Mouse (Mus musculus): ENCODE measurements around the gene Fam76a. TPM values are rescaled to one million over a fixed set of nuclear protein-coding genes. Genes with fewer than 3 reads are reported as not detected.

The Fam76a gene
- polyA plus RNA-seq, 1 experiment from 2014 or later: 27.3 TPM

DNA sequence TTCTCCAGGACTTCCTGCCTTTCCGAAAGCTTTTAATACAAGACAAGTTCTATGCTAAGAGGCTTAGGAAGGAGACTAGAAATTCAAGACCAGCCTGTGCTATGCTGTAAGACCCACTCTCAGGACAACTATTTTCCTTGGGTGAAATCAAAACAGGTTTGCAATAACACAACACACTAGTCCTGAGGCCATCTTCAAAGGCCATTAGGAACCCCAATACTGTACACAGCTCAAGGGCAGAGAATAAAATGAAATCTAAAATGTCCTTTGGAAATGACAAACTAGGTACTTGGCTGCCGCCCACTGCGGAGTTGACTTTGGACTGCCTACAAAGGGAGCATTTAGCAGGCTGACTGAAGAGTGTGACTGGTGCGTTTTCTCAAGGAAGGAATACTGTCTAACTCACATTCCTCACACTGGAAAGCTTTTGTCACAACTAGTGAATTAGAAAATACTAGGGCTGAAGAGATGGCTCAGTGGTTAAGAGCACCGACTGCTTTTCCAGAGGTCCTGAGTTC, 16.5 kb downstream of the Fam76a start:
- WGBS: 91% methylated on average over 5 of the region's 5 CpGs
- no peak for ATAC-seq (ENCODE audit: low FRiP score, low read depth)
- no peak overlapping the region for H3K4me2 ChIP-seq (replicated peaks)
- no peaks in the 10 kb centered on the region for H3K4me1 ChIP-seq
- peaks cover 69% of the 10 kb centered on the region for H3K36me3 ChIP-seq
- H3K27ac ChIP-seq: no peak overlapping the region
- H3K27me3 ChIP-seq (replicated peaks): no peaks in the 10 kb centered on the region
- no peak overlapping the region for H3K4me3 ChIP-seq
- H3K9ac ChIP-seq: no peak overlapping the region
- no peaks in the 10 kb centered on the region for H3K9me3 ChIP-seq

DNA sequence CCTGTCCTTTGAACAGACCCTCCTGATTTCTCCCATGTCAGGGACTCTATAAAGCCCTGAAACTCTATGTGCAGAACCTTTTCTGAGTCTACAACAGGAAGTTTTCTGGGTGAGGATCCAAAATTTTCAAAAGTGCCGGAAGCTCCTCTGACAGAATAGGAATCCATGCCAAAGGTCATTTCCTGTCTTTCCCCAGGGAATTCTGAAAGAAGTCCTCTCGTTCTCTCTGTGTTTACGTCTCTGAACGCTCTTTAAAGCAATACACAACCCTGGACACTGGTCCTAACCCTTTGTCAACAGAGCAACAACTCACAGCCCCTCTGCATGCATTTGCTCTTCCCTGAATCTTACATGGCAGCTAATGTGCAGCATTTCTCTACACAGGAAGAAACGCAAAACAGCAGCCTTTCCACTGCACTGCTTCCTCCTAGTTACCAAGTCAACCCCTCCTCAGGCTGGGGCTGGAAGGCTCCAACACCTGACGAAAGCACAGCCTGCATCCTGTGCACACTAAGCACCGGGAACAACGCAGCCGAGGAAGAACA, 17.5 kb downstream of the Fam76a start:
- no peak overlapping the region for H3K27ac ChIP-seq

DNA sequence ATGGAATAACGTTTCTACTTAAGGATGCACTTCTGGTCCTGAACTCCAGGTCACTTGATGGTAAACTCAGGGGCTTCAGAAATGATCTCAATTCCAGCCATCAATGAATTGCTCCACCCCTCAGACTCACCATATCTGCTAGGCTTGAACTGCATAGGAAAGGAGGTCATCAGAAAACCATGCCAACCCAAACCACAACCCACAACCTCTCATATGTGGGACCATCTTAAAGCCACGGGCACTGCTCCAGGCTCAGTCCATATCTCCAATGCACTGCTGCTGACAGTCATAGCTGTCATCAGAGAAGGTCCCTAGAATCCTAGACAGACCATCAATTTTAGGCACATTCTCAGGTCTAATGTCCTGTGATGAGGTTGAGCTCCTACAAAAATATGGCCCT, 18.3 kb downstream of the Fam76a start:
- Histone ChIP-seq H3K4me1 (no peaks in the 10 kb centered on the region), H3K9ac (no peak overlapping the region), H3K36me3 (peaks cover 62% of the 10 kb centered on the region), H3K27me3 (replicated peaks) (no peaks in the 10 kb centered on the region), H3K27ac (no peak overlapping the region), H3K4me2 (replicated peaks) (no peak overlapping the region), H3K9me3 (no peaks in the 10 kb centered on the region), H3K4me3 (no peak overlapping the region)
- 89% methylated on average over 2 of the region's 2 CpGs for WGBS
- no peak for ATAC-seq (ENCODE audit: low FRiP score, low read depth)

More for the DNA sequence above, 17.5 kb downstream of the Fam76a start:
- 82% methylated on average over 9 of the region's 9 CpGs for WGBS
- no peaks in the 10 kb centered on the region for H3K9me3 ChIP-seq
- no peak overlapping the region for H3K4me3 ChIP-seq
- no peaks in the 10 kb centered on the region for H3K4me1 ChIP-seq
- no peaks in the 10 kb centered on the region for H3K27me3 ChIP-seq (replicated peaks)
- H3K36me3 ChIP-seq: peaks cover 67% of the 10 kb centered on the region
- H3K9ac ChIP-seq: no peak overlapping the region
- no peak for ATAC-seq (ENCODE audit: low FRiP score, low read depth)
- no peak overlapping the region for H3K4me2 ChIP-seq (replicated peaks)

DNA sequence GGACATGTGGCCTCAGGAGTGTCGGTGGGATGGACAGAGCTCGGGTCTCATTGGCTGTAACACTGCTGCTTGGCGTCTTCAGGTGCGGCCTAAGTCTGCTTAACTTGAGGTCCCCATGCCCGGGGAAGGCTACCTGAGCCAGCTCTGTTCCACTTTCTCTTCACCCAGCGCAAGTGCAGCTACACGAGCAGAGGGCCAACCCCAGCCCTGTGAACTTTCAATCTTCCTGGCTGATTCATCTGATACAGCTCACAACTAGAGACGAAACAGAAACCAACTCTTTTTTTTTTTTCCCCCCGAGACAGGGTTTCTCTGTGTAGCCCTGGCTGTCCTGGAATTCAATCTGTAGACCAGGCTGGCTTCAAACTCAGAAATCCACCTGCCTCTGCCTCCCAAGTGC, 24.2 kb downstream of the Fam76a start:
- peaks cover 30% of the 10 kb centered on the region for H3K36me3 ChIP-seq
- H3K9ac ChIP-seq: no peak overlapping the region
- no peak overlapping the region for H3K4me2 ChIP-seq (replicated peaks)
- no peak overlapping the region for H3K4me3 ChIP-seq
- no peak for ATAC-seq (ENCODE audit: low FRiP score, low read depth)
- no peaks in the 10 kb centered on the region for H3K27me3 ChIP-seq (replicated peaks)
- 90% methylated on average over 9 of the region's 9 CpGs for WGBS
- H3K27ac ChIP-seq: no peak overlapping the region
- no peaks in the 10 kb centered on the region for H3K9me3 ChIP-seq
- H3K4me1 ChIP-seq: no peaks in the 10 kb centered on the region

DNA sequence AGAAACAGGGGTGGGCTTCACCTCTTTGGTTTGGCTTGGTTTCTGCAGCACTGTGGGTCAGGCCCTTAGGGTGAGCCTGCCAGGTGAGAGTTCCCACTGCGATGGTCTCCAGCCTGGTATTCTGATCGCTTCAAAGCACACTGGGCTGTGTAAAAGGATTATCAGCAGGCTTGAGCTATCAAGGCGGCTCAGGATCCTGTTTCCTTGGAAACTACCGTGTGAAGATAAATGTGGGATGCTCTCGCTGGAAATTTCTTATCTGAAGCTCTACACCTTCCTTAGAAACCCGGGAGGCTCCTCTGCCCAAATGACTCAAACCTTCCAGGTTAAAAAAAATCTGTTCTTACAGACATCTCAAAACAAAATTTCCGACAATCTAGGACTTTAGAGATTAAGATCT, 28.0 kb downstream of the Fam76a start:
- Histone ChIP-seq H3K27ac (no peak overlapping the region), H3K4me2 (replicated peaks) (no peak overlapping the region), H3K4me1 (no peaks in the 10 kb centered on the region), H3K9me3 (no peaks in the 10 kb centered on the region), H3K36me3 (no peaks in the 10 kb centered on the region), H3K27me3 (replicated peaks) (no peaks in the 10 kb centered on the region), H3K9ac (no peak overlapping the region), H3K4me3 (no peak overlapping the region)
- 27% methylated on average over 7 of the region's 7 CpGs for WGBS
- no peak for ATAC-seq (ENCODE audit: low FRiP score, low read depth)

DNA sequence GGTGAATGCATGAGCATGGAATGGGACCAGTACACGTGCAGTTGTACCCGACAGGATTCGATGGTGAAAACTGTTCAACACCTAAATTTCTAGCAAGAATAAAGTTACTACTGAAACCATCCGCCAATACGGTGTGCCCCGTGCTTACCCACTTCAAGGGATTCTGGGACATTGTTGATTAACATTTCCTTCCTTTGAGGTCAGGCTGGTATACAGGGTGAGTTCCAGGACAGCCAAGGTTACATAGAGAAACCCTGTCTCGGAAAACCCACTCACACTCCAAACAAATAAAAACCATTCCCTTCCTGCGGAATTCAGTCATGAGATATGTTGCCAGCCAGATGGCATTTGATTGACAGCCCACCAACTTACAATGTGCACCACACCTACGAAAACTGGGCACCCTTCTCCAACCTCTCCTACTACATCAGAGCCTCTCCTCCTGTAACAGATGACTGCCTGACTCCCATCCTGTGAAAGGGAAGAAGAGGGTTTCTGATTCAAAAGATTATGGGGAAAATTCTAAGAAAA, 37.4 kb downstream of the Fam76a start:
- Histone ChIP-seq H3K4me1 (peaks cover 17% of the 10 kb centered on the region), H3K27ac (peak overlapping the region; percentile 86), H3K27me3 (replicated peaks) (no peaks in the 10 kb centered on the region), H3K9me3 (no peaks in the 10 kb centered on the region), H3K36me3 (0 out of 2 replicates have a peak, but pooled peaks cover 5% of the 10 kb centered on the region), H3K4me3 (peak overlapping the region; percentile 82), H3K4me2 (replicated peaks) (peak overlapping the region; percentile 87), H3K9ac (peak overlapping the region; percentile 91)
- ATAC-seq (ENCODE audit: low FRiP score, low read depth): no peak; the same call in none of the 2 replicates
- WGBS: 20% methylated on average over 9 of the region's 9 CpGs

DNA sequence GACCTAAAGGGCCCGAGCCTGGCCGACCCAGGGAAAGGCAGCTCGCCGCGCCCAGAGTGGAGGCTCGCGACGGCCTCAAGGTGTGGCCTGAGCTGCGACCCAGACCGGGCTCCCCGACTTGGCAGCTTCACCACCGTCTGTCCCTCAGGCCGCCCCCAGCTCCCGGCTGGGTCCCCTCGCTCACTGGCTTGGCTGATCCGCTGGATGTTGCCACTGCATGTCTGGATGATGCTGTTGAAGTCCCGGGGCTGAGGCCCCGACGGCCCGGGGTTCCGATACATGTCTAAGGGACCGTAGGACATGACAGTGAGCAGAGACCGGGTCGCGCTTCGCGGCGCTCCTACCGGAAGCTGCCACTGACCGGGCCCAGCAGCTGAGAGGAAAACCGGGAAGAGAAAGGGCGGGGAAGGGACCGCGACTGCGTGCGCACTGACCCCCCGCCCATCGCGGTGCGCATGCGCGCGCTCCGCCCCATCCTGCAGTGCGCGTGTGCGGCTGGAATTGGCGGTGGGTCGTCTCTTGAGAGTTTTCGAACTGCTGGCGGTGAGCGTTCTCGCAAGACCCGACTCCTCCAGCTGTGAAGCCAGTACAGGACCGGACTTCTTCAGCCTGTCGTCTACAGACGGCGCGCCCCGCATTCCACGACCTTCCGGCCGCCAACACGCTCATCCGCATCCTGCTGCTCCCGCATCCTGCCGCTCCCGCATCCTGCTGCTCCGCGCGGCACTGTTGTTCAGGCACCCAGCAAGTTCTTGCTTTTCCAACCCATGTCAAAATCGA, 38.1 kb downstream of the Fam76a start, which contains the start of gene Stx12:
Gene Stx12 (minus strand): TSS at position 446 of the 780 bp plus-strand sequence.
- Histone ChIP-seq H3K4me1 (peaks cover 17% of the 10 kb centered on the region), H3K4me2 (replicated peaks) (peak within 1 kb of the TSS; percentile 87), H3K27me3 (replicated peaks) (no peaks in the 10 kb centered on the region), H3K9me3 (no peaks in the 10 kb centered on the region), H3K27ac (peak within 1 kb of the TSS; percentile 86), H3K4me3 (peak within 1 kb of the TSS; percentile 82), H3K36me3 (0 out of 2 replicates have a peak, but pooled peaks cover 10% of the 10 kb centered on the region), H3K9ac (peak within 1 kb of the TSS; percentile 91)
- peak; percentile 92 for ATAC-seq (ENCODE audit: low FRiP score, low read depth)
- WGBS: under 1% methylated on average over 72 of the region's 72 CpGs

DNA sequence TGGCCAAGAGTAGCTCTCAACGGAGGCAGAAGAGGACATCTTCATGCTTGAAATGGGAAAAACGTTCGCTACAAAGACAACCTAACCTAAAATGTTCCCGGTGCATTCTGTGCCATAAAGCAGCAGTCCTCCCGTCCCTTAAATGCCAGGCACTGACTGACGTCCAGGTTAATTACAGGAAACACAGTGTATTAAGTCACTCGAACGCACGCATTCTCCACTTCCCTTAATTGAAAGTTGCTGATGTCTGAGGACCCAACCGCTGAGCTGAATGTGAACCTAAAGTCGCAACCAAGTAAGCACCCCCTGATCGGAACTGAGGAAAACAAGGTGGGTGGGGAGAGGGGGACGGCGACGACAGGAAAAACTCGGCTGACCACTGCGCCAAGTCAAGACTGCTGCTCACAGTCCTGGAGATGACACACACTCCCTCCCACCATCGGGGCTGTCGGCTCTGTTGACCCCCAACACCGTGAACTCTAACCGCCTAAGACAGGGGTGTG, 38.7 kb downstream of the Fam76a start:
- ATAC-seq (ENCODE audit: low FRiP score, low read depth): no peak; the same call in 1 of the 2 replicates
- H3K27ac ChIP-seq: peak overlapping the region; percentile 86

DNA sequence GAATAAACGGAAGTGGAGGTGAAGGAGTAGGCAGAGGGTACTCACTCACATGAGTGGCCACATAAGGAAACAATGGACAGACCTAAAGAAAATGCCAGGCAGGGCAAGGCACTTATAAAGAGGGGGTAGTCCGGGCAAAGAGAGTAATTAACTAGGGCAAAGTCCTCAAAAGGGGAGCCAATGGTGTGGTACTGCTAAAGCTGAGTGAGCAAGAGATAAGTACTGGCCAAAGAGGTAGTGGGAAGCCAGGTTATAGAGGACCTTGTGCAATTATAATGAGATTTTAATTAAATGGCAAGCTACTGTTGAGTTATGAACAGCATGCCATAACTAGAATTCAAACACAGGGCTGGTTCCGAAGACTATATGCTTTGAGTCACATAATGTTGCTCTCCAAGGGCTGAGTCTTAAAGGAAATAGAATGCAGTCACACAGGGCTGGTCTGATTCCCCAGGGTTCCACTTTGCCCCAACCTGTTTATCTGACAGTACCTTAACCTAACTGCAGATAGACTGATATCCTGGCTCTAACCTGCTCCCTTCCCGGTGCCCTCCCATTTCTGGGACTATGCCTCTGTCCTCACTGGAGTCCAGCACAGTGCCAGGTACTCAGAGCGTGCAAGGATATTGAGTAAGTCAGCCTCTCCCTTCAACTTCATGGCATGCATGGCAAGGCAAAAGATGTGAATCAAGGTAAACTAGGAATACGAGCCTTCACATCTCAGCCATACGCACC, 47.8 kb downstream of the Fam76a start:
- Histone ChIP-seq H3K27me3 (replicated peaks) (no peaks in the 10 kb centered on the region), H3K36me3 (peaks cover 23% of the 10 kb centered on the region), H3K4me1 (no peaks in the 10 kb centered on the region), H3K9me3 (no peaks in the 10 kb centered on the region), H3K4me3 (no peak overlapping the region), H3K27ac (no peak overlapping the region), H3K9ac (no peak overlapping the region), H3K4me2 (replicated peaks) (no peak overlapping the region)
- WGBS: 95% methylated on average over 7 of the region's 7 CpGs
- ATAC-seq (ENCODE audit: low FRiP score, low read depth): no peak

More for the DNA sequence above, 38.7 kb downstream of the Fam76a start:
- WGBS: 3% methylated on average over 21 of the region's 21 CpGs
- Histone ChIP-seq H3K9me3 (no peaks in the 10 kb centered on the region), H3K4me2 (replicated peaks) (peak overlapping the region; percentile 87), H3K9ac (peak overlapping the region; percentile 91), H3K4me3 (peak overlapping the region; percentile 82), H3K27me3 (replicated peaks) (no peaks in the 10 kb centered on the region), H3K4me1 (peaks cover 17% of the 10 kb centered on the region), H3K36me3 (0 out of 2 replicates have a peak, but pooled peaks cover 10% of the 10 kb centered on the region)

DNA sequence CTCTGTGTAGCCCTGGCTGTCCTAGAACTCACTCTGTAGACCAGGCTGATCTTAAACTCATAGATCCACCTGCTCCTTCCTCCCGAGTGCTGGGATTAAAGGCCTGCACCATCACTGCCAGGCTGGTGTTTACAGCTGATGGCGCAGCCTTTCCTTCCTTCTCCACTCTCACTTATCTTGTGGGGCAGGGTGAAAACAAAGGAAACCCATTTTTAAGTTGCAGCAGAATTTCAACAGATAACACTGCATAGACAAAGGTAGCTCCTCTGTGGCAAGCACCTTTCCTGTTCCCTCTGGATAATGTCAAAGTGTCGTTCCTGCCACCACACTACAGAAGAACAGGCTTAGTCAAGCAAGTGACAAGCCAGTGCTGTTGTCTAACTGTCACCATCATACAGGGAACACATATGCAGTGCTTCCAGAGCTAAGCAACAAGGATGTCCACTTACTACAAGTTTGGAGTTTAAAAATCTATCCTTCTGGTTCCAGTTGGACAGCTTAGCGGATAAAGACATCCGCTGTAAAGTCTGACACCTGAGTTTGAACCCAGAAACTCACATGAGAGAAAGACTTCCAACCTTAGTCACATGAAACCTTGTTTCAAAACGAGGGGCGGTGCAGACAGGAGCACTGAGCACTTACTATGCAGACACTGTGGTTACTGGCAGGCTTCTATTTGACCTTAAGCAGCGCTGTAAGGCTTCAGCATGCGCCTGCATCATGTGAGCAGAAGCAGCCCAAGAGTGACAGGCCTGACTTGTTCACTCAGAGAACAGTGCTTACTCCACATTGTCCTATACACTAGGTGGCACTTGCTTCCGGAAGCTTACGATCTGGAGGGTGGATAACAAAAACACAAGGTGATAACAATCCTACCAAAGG, 48.6 kb downstream of the Fam76a start:
- Histone ChIP-seq H3K27me3 (replicated peaks) (no peaks in the 10 kb centered on the region), H3K4me1 (no peaks in the 10 kb centered on the region), H3K4me3 (no peak overlapping the region), H3K4me2 (replicated peaks) (no peak overlapping the region), H3K9me3 (no peaks in the 10 kb centered on the region), H3K9ac (no peak overlapping the region), H3K36me3 (peaks cover 29% of the 10 kb centered on the region), H3K27ac (no peak overlapping the region)
- WGBS: 92% methylated on average over 11 of the region's 11 CpGs
- no peak for ATAC-seq (ENCODE audit: low FRiP score, low read depth)

DNA sequence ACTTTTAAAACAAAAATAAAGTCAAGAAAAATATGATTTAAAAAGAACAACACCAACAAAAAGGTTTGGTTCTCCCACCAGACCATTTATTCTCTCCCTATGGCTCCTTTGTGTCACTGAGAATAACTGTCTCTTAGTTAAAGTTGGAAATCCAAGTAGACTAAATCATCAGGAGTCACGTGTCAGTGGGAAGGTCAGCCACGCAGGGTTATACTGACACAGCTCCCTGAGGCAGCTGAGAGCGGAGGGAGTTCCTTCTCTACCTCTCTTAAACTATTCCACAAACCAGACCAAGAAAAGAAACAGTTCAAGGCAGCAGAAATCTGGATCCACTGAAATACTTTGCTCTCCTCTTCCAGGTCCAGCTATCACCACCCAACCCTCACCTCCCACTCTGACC, 51.2 kb downstream of the Fam76a start:
- ATAC-seq (ENCODE audit: low FRiP score, low read depth): no peak
- Histone ChIP-seq H3K4me2 (replicated peaks) (no peak overlapping the region), H3K27me3 (replicated peaks) (no peaks in the 10 kb centered on the region), H3K36me3 (peaks cover 54% of the 10 kb centered on the region), H3K4me3 (no peak overlapping the region), H3K27ac (no peak overlapping the region), H3K4me1 (no peaks in the 10 kb centered on the region), H3K9ac (no peak overlapping the region), H3K9me3 (no peaks in the 10 kb centered on the region)
- WGBS: 98% methylated on average over 3 of the region's 3 CpGs
